Mouse (Mus musculus) CH12.LX (cell line): ENCODE measurements around the gene Pigx. TPM values are rescaled to one million over a fixed set of nuclear protein-coding genes. Genes with fewer than 3 reads are reported as not detected.
A peak's percentile ranks its signal among the peaks of the same experiment; 100 is the strongest.

Experiments used
- DNase-seq: peaks from one replicate; pipeline ENCODE4 v3.0.0-alpha.2; 2013; ENCODE audit errors: extremely low read depth
- H3K27ac ChIP-seq: 2 replicates; pipeline ENCODE4 v1.5.1; 2012; ENCODE audit warnings: low read depth, mild to moderate bottlenecking, control low read depth, moderate library complexity; ENCODE audit not compliant: insufficient read depth
- H3K27me3 ChIP-seq: replicated peaks from 2 replicates; pipeline ENCODE3; 2012; ENCODE audit warnings: inconsistent platforms
- H3K36me3 ChIP-seq, 2 experiments: replicated peaks in 1 of 2; 2 replicates each; pipeline versions ENCODE3 to v1.6.1; 2012; ENCODE audit warnings: inconsistent platforms in 1 of 2, low read length in 1 of 2, mild to moderate bottlenecking in 1 of 2, mixed read lengths in 1 of 2, moderate library complexity in 1 of 2; ENCODE audit not compliant: control insufficient read depth in 1 of 2, insufficient read depth in 1 of 2
- H3K4me1 ChIP-seq, 2 experiments: 2 replicates each; pipeline ENCODE4 v1.6.1; 2012; ENCODE audit warnings: inconsistent platforms in 1 of 2, moderate library complexity in 1 of 2; ENCODE audit not compliant: insufficient read depth in 2 of 2, control insufficient read depth in 1 of 2
- H3K4me2 ChIP-seq: 2 replicates; pipeline ENCODE4 v1.6.1; 2012; ENCODE audit warnings: low read depth, mild to moderate bottlenecking, control low read depth; ENCODE audit not compliant: poor library complexity, insufficient read depth, severe bottlenecking
- H3K4me3 ChIP-seq, 3 experiments: fragments of 150-350 bp in 1 of 3; sonication (generic) in 1 of 3; replicated peaks in 1 of 3; 2 replicates each; pipeline versions ENCODE3 to v1.5.1; 2011 to 2012; ENCODE audit warnings: low read depth in 2 of 3, low read length in 2 of 3, mild to moderate bottlenecking in 2 of 3, moderate library complexity in 2 of 3, control low read depth in 1 of 3, improper control_type of control experiment in 1 of 3, inconsistent platforms in 1 of 3, mixed read lengths in 1 of 3; ENCODE audit not compliant: poor library complexity in 1 of 3
- H3K79me2 ChIP-seq: replicated peaks from 2 replicates; pipeline ENCODE4 v1.6.1; 2012; ENCODE audit warnings: mild to moderate bottlenecking, moderate library complexity; ENCODE audit not compliant: control insufficient read depth, poor library complexity, insufficient read depth, severe bottlenecking; ENCODE audit errors: extremely low read depth
- H3K9ac ChIP-seq: 2 replicates; pipeline ENCODE4 v1.6.1; 2012; ENCODE audit warnings: low read depth, mild to moderate bottlenecking, control low read depth, moderate library complexity; ENCODE audit not compliant: insufficient read depth
- H3K9me3 ChIP-seq: replicated peaks from 2 replicates; pipeline ENCODE3; 2012; ENCODE audit warnings: low read length, inconsistent platforms, mixed read lengths
- CHD1 ChIP-seq: IDR thresholded peaks from 2 replicates; pipeline ENCODE4 v1.6.1; 2012; ENCODE audit warnings: low read depth, low read length, improper control_type of control experiment, inconsistent platforms
- CTCF ChIP-seq, 2 experiments: IDR thresholded peaks in 1 of 2; conservative IDR thresholded peaks in 1 of 2; 2 replicates each; pipeline ENCODE4 v1.5.1; 2011 to 2012; ENCODE audit warnings: low read depth in 2 of 2, low read length in 2 of 2, improper control_type of control experiment in 1 of 2, inconsistent platforms in 1 of 2, mild to moderate bottlenecking in 1 of 2, moderate library complexity in 1 of 2
- E2F4 ChIP-seq: IDR thresholded peaks from 2 replicates; pipeline ENCODE4 v1.6.1; 2011; ENCODE audit warnings: low read depth, low read length, improper control_type of control experiment; ENCODE audit not compliant: insufficient replicate concordance
- EP300 ChIP-seq: IDR thresholded peaks from 2 replicates; pipeline ENCODE4 v1.6.1; 2011; ENCODE audit warnings: low read length, improper control_type of control experiment
- GABPA ChIP-seq: IDR thresholded peaks from 2 replicates; pipeline ENCODE4 v1.6.1; 2012; ENCODE audit warnings: low read depth, low read length, improper control_type of control experiment, inconsistent platforms; ENCODE audit not compliant: insufficient replicate concordance
- HCFC1 ChIP-seq: IDR thresholded peaks from 2 replicates; pipeline ENCODE4 v1.6.1; 2012; ENCODE audit warnings: low read depth, mild to moderate bottlenecking, inconsistent platforms, low read length, improper control_type of control experiment
- IRF4 ChIP-seq: IDR thresholded peaks from 2 replicates; pipeline ENCODE4 v1.6.1; 2014; ENCODE audit warnings: low read depth, mild to moderate bottlenecking, inconsistent platforms, low read length, improper control_type of control experiment
- JUN ChIP-seq: IDR thresholded peaks from 2 replicates; pipeline ENCODE4 v1.6.1; 2011; ENCODE audit warnings: low read depth, mild to moderate bottlenecking, low read length, improper control_type of control experiment, moderate library complexity; ENCODE audit not compliant: insufficient read depth
- KAT2A ChIP-seq: IDR thresholded peaks from 2 replicates; pipeline ENCODE4 v1.6.1; 2012; ENCODE audit warnings: low read length, improper control_type of control experiment, inconsistent platforms; ENCODE audit not compliant: insufficient replicate concordance
- MAX ChIP-seq: IDR thresholded peaks from 2 replicates; pipeline ENCODE4 v1.6.1; 2011; ENCODE audit warnings: low read length, improper control_type of control experiment
- MAZ ChIP-seq: IDR thresholded peaks from 2 replicates; pipeline ENCODE4 v1.6.1; 2012; ENCODE audit warnings: low read depth, mild to moderate bottlenecking, inconsistent platforms, low read length, improper control_type of control experiment, moderate library complexity
- MYC ChIP-seq: IDR thresholded peaks from 2 replicates; pipeline ENCODE4 v1.6.1; 2011; ENCODE audit warnings: low read depth, mild to moderate bottlenecking, improper control_type of control experiment, low read length
- PAX5 ChIP-seq: IDR thresholded peaks from 2 replicates; pipeline ENCODE4 v1.6.1; 2012; ENCODE audit warnings: low read length, inconsistent platforms, mixed read lengths
- POLR2AphosphoS2 ChIP-seq: IDR thresholded peaks from 2 replicates; pipeline ENCODE4 v1.6.1; 2011; ENCODE audit warnings: low read depth, low read length, improper control_type of control experiment
- SMC3 ChIP-seq: IDR thresholded peaks from 2 replicates; pipeline ENCODE4 v1.6.1; 2011; ENCODE audit warnings: low read depth, low read length, improper control_type of control experiment
- TCF12 ChIP-seq: IDR thresholded peaks from 2 replicates; pipeline ENCODE4 v1.6.1; 2014; ENCODE audit warnings: low read depth, mild to moderate bottlenecking, inconsistent platforms, low read length, improper control_type of control experiment
- UBTF ChIP-seq: IDR thresholded peaks from 2 replicates; pipeline ENCODE4 v1.6.1; 2012; ENCODE audit warnings: low read depth, mild to moderate bottlenecking, inconsistent platforms, low read length, improper control_type of control experiment, moderate library complexity
- ZC3H11A ChIP-seq: IDR thresholded peaks from 2 replicates; pipeline ENCODE4 v1.6.1; 2012; ENCODE audit warnings: low read depth, mild to moderate bottlenecking, inconsistent platforms, low read length, improper control_type of control experiment
- ZKSCAN1 ChIP-seq: IDR thresholded peaks from 2 replicates; pipeline ENCODE4 v1.6.1; 2012; ENCODE audit warnings: low read depth, inconsistent platforms, low read length, improper control_type of control experiment, borderline replicate concordance
- ZNF384 ChIP-seq: IDR thresholded peaks from 2 replicates; pipeline ENCODE4 v1.6.1; 2012; ENCODE audit warnings: low read depth, low read length, improper control_type of control experiment, inconsistent platforms
- dilution Hi-C: fragments of 300-500 bp; cut with MboI; formaldehyde crosslinking; loops from 2 replicates; pipeline ENCODE4 v1.14.3; 2020; ENCODE audit warnings: low sequenced_read_pairs; ENCODE audit not compliant: extremely low pct_unique_long_range_greater_than_20kb, extremely low pct_ligation_motif_present
- in situ Hi-C: fragments of 300-500 bp; cut with MboI; formaldehyde crosslinking; loops from 3 replicates; pipeline ENCODE4 v1.14.3; 2019; ENCODE audit warnings: low sequenced_read_pairs, low pct_ligation_motif_present, low pct_unique_long_range_greater_than_20kb, mixed read lengths
- polyA plus RNA-seq: library from polyadenylated mRNA; unstranded; fragments of >175 nt; gene quantifications from 2 replicates; pipeline ENCODE4 v1.2.1, GENCODE M21; 2012; ENCODE audit warnings: low read depth; ENCODE audit not compliant: insufficient read length
- total RNA-seq, 2 experiments: library from RNA; depleted of rRNA; stranded (reverse); fragments of 300-350 nt in 1 of 2; fragments of >200 nt in 1 of 2; gene quantifications; 2 replicates each; pipeline ENCODE4 v1.2.3; 2012 to 2014

Gene Pigx
- total and polyA plus RNA-seq, 3 experiments: 48.1 to 83.0 (median 48.1) TPM

DNA sequence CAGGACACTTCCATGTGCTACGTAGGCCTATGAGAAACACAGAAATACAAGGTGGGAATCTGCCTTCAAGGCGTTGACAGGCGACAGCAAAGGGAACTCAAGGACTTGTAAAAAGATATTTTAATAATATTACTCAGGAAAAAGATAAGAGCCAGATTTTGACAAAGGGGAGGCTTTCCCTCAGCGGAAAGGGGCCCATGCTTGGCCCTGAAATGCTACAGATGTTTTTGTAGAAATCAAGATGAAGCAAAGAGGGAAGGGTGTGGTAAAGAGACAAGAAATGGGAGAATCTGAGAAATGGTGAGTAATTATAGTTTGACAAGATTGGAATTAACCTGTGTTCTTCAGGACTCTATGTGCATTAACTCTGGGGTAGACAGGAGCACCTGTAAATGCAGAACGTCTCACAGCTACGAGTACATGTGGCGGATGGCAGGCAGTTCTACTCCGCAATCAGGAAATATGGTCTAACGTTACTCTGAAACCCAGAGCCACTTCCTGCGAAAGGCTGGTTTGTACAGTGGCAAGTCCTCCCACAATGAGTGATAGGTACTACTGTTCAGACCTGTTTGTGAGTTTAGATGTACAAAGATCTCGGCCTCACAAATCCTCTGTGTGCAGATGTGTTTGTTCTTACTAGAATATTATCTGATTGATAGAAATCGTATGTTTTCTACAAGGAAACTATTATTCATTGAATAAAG lies 8.0 kb upstream of the Pigx start:
- DNase-seq: no peak
- Histone ChIP-seq H3K9ac (no peak overlapping the region), H3K27me3 (no peaks in the 10 kb centered on the region), H3K79me2 (no peaks in the 10 kb centered on the region), H3K4me2 (no peak overlapping the region), H3K4me3 (no peak overlapping the region), H3K9me3 (no peaks in the 10 kb centered on the region), H3K4me1 (peaks cover 0 to 18% of the 10 kb centered on the region in 2 experiments; a peak in 2 of 4 replicates), H3K27ac (no peak overlapping the region), H3K36me3 (peaks cover 18 to 66% of the 10 kb centered on the region in 2 experiments)
- in situ Hi-C loops (loop anchor here (10.0 kb wide), 1 partner anchor 357 kb away; no protein-coding TSS in a partner anchor), dilution Hi-C loops (no loop called here)
- no peak for TF ChIP-seq TCF12
- TF ChIP-seq ZNF384: no peak
- no peak for TF ChIP-seq POLR2AphosphoS2
- no peak for TF ChIP-seq E2F4
- TF ChIP-seq MAX: no peak
- TF ChIP-seq MYC: no peak
- TF ChIP-seq HCFC1: no peak
- TF ChIP-seq JUN: no peak
- no peak for TF ChIP-seq MAZ
- TF ChIP-seq KAT2A: no peak

DNA sequence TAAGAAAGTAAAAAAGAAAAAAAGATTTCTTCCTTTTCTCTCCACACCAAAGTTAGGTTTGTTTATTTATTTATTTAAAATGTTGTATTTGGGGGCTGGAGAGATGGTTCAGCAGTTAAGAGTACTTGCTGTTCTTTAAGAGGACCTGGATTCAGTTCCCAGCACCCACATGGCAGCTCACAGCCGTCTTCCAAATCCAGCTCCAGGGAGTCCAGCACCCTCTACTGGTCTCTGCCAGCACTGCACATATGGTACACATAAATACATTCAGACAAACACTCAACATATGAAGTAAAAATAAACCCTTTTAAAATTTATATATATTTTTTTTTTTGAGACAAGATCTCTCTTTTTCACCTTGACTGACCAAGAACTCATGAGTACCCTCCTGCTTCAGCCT lies 6.2 kb upstream of the Pigx start:
- Histone ChIP-seq H3K27me3 (no peaks in the 10 kb centered on the region), H3K79me2 (no peaks in the 10 kb centered on the region), H3K9me3 (no peaks in the 10 kb centered on the region), H3K9ac (no peak overlapping the region), H3K36me3 (peaks cover 22 to 75% of the 10 kb centered on the region in 2 experiments), H3K4me3 (no peak overlapping the region), H3K4me1 (peaks cover 0 to 10% of the 10 kb centered on the region in 2 experiments; a peak in 2 of 4 replicates), H3K4me2 (no peak overlapping the region), H3K27ac (no peak overlapping the region)
- in situ Hi-C loops: loop anchor here (10.0 kb wide), 1 partner anchor 359 kb away; no protein-coding TSS in a partner anchor
- no peak for DNase-seq
- TF ChIP-seq PAX5 (no peak), CTCF (conservative IDR thresholded peaks at IDR 0.05 in 1 of 2, IDR thresholded peaks at IDR 0.05 in 1 of 2; ENCODE audit: low read depth in 2 of 2, low read length in 2 of 2) (peak in 1 of 2 experiments; percentile 40; a peak in 2 of 4 replicates), CHD1 (no peak)
- dilution Hi-C loops: no loop called here

DNA sequence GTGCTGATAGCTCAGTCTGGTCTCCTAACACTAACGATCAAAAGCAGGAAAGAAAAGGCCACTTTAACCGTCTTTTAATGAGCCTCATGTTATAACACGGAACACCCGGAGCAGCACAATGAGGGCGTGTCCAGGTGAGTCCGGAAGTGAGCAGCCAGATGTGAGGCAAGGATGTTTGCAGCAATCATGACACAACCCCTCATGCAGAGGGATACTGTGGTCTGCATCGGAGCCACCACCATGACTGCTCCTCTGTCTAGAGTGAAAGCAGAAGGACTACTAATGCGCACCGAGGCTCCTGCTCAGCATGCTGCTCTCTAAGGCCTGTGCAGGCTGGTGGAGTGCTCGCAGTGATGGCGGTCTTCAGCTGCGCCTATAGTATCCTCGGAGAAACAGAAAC lies 2.8 kb upstream of the Pigx start:
- no peak overlapping the region for H3K4me3 ChIP-seq
- H3K27ac ChIP-seq: no peak overlapping the region
- no peak overlapping the region for H3K4me2 ChIP-seq
- no peaks in the 10 kb centered on the region for H3K27me3 ChIP-seq
- peaks cover 2 to 15% of the 10 kb centered on the region in 2 experiments; a peak in 3 of 4 replicates for H3K4me1 ChIP-seq
- H3K9ac ChIP-seq: no peak overlapping the region
- H3K79me2 ChIP-seq: no peaks in the 10 kb centered on the region
- in situ Hi-C loops (loop anchor here (10.0 kb wide), 1 partner anchor 363 kb away; no protein-coding TSS in a partner anchor), dilution Hi-C loops (no loop called here)
- TF ChIP-seq CTCF (conservative IDR thresholded peaks at IDR 0.05 in 1 of 2, IDR thresholded peaks at IDR 0.05 in 1 of 2; ENCODE audit: low read depth in 2 of 2, low read length in 2 of 2): no peak
- no peak for TF ChIP-seq ZKSCAN1
- TF ChIP-seq SMC3: no peak
- no peak for TF ChIP-seq EP300
- TF ChIP-seq ZC3H11A: no peak
- TF ChIP-seq JUN: no peak
- TF ChIP-seq UBTF: no peak
- no peak for TF ChIP-seq GABPA
- no peak for TF ChIP-seq MYC
- no peak for TF ChIP-seq KAT2A
- TF ChIP-seq ZNF384: no peak
- no peak for TF ChIP-seq IRF4
- no peaks in the 10 kb centered on the region for H3K9me3 ChIP-seq
- no peak for DNase-seq
- H3K36me3 ChIP-seq: peaks cover 19 to 52% of the 10 kb centered on the region in 2 experiments
